Mouse (Mus musculus): Measurements from ENCODE around the gene Rxfp2.

Rxfp2 gene

DNA sequence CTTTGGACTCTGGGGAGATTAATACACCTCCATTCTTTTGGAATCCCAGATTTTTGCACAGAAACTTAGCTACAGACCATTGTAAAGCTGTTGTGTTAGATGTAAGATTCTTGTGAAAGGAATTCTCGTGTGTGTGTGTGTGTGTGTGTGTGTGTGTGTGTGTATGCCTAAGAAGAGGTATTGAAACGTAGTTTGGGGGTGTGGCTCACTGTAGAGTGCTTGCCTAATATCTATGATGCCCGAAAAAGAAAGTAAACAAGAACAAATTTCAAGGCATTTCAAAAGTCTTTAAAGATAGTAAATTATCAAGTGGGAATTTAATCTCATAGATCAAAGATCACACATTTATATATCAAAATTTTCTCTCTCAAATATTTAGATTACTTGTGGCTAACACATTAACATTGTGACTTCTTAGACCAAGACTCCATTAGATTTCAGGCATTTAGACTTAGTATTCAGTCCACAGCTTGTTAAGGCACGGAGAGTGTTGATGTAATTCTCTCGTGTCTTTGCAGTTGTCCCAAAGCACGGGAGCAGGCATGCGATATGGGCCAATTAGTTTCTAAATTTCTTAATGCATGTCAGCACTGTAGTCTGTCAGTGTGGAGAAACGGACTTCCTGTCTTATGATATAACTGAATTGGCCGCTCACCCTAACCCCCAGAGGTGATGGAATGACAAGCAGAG is 97.9 kb downstream of the Rxfp2 start:
- DNase-seq = no peak

DNA sequence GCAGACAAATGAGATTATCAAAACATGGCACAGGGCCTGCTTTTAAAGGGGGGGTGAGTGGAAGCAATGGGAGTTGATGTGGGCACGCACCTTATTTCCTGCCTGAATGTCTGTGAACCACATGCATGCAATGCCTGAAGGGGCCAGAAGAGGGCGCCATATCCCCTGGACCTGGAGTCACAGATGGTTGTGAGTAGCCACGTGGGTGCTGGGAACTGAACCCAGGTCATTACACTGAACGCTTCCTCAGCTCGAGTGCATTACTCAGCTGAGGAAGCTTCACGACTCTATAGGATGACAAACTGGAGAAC is 98.4 kb downstream of the Rxfp2 start:
- peak; percentile 46 to 65 for DNase-seq

DNA sequence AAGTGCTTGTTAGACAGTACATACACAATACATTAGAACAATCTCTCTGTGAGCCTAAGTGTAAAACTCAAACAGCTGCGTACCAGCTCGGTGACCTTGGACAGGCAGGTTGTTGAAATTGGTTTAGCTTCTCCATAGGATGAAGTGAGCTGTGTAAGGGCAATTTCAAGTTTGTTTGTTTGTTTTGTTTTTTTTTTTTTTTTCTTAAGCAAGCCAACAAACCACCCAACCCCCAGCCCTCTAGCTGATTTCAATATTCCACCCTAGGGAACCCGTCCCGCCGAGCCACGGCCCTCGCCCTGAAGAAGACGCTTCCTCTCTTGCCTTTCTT is 99.6 kb downstream of the Rxfp2 start:
- no peak for DNase-seq

DNA sequence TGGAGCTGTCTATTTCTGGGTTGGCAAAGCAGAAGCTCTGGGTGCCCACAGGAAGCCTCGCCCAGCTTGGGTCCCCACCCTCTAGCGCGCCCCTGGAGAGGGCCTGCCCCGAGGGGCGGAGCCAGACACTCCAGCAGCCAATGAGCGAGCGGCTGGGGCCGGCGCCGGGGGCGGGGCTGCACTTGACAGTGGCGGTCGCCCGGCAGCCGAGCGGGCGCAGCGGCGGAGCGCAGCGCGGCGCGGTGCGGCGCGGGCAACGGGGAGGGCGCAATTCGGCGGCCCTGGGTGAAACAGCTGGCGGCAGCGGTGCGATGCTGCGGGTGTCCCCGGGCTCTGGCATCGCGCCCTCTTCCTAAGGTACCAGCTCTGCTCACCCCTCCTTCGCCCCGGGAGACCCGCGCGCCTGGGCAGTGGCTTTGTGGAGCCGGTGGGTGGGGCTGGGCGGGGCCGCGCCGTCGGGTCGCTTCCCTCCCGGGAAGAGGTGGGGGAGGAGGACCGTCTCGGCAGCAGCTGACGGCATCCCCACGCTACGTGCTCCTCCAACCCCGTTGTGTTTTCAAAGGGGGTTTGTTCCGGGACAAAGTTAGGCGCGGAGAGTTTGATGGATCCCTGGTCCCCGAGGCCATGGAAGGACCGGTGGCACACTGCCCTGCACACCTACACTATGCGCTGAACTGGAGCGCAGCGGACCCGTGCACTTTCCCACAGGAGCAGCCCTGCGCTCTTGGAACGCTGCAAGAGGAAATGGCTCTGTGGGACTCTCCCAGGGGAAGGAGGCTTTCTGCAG is 100.2 kb downstream of the Rxfp2 start, which contains the start of gene Fry:
Fry (plus strand) TSS at position 191 of the 787 bp plus-strand sequence.
- DNase-seq = peak; percentile 95 to 97

DNA sequence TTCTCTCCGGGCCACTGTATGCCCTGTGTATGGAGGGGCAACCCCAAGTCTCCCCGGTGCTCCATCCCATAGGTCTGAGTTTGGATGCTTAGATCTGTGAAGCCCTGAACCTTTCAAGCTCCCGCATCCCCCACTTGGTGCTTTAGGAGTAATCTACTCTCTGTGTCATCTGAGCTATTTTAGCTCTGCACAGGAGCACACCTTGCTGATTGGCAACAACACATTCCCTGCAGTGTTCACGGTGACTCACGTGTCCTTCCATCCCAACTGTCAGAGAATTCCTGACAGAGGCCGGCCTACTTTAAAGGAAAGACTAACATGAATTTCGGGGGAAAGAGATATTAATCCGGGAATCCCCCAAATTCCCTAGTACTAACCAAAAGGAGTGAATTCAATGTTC is 102.2 kb downstream of the Rxfp2 start:
- DNase-seq = peak; percentile 63 to 64

DNA sequence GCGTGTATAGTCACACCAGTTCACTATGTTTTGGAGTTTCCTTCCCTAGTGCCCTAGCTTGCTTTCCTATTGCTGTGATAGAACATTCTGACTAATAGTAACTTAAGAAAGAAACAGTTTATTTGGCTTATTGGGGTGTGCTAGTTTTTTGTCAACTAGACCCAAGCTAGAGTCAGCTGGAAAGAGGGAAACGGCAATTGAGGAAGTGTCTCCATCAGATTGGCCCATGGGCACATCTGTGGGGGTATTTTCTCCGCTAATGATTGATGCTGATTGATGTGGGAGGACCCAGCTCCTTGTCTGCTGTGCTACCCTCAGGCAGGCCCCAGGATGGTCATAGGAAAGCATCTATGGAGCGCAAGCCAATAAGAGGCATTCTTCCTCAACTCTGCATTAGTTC is 103.6 kb downstream of the Rxfp2 start:
- DNase-seq = no peak

DNA sequence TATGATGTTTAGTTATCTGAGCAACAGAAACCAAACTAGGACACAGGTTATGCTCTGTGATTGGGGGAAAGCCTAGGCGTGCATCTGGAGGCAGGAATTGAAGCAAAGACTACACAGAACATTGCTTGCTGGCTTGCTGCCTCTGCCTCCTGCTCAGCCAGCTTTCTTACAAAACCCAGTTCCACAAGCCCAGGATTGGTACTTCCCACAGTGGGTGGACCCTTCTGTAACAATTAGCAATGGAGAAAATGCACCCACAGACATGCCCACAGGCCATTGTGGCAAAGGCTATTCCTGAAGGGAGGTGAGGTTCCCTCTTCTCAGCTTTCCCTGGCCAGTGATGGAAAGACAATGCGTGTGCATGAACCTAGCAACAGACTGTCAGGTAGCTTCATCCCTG is 104.1 kb downstream of the Rxfp2 start:
- peak; percentile 66 to 69 for DNase-seq

DNA sequence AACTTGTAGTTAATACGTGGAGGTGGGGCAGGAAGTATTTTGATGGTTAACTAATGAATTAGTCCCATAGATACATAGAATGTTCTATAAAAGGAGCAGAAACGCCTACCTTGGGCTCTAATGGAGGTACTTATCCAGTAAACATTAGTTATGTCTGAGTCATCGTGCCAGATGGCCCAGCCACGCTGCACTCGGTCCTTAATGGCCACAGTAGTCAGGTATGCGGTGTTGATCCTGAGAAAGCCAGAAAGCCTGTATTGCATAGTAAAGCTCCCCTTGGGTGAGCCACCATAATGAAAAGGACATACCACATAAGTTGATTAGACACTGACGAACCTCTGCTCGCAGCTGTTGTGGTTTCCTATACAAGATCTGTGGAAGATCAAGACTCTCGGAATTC is 107.4 kb downstream of the Rxfp2 start:
- DNase-seq = no peak

DNA sequence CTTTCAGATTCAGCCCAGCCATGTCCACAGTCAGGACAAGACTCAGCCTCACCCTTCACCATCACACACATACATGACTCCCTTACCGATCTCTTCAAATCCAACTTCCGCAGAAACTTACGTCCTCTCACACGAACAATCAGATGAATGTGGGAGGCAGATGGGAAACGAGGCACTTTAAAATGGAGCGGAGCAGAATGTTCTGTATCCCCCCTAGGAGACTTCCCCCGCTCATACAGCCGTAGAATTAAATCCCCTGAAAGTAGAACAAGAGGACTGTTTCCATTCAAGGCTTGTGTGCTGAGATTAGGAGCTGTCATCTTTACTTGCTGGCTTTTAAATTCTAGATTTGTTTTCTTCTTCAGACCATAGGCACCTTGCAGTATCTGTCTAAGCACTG is 110.0 kb downstream of the Rxfp2 start:
- DNase-seq = no peak

DNA sequence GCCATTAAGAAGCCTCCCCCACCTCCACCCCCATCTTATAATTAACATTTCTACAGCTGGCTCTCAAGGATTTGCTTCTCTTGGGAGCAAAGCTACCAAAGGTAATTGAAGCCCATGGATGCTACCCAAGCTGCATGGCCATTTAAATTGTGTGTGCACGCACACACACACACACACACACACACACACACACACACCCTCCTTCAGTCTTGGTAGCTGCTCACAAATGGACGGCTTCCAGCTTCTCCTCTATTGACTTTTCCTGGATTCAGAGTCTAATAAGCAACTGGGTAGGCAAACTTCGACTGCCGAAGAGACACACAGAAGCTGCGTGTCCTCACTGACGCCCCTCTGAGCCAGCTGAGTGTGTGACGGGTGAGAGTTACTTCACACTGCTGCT is 111.7 kb downstream of the Rxfp2 start:
- peak; percentile 46 to 53 for DNase-seq

DNA sequence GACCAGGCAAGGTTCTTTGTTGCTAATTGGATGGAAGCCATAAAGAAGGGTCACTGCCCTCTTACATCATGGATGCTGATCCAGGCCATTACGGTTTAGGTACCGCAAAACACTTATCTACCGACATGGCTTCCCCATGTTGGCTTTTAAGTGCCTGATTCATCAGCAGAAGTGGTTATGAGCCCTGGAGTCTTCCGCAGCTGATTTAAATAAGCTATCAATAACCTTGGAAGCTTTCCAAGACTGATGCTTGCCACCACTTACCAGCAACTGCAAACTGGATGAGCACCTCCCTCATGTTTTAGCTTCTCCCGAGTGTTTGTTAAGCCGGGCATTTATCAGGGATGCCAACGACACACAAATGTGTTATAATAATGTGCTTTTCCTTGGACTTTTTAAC is 112.7 kb downstream of the Rxfp2 start:
- DNase-seq = no peak
